In the genomic region with DNA sequence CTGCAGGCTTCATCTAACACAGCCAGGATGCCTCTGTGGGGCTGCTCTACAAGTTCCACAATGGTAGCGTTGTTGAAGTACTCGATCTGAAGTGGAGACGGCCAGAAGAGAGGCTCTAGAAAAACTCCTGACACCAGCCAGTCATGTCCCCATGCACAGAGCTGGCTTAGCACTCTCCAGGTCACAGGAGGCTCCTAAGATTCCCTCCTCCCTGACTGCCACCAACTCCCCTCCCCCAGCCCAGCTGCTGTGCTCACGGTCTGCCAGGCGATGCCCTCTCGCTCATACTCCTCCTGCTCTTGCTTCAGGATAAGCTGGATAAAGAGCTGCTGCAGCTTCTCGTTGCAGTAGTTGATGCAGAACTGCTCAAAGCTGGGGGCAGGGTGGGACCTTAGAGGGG, we compare ENCODE assay signal across 13 mouse cellular contexts. TPM values are rescaled to one million over a fixed set of nuclear protein-coding genes. Genes with fewer than 3 reads are reported as not detected.
DNase-seq lines count a peak whose midpoint lies in the region; ATAC-seq and TF ChIP-seq lines count a peak whose summit lies in the region.
"Had no signal": no experiment of that assay in that cellular context is flagged by ENCODE, and none has a peak within 500 bp of the region (broad histone marks: within the 10 kb centered on the region; RNA-seq: fewer than 3 reads in every experiment).

No protein-coding gene starts in this region.

- intact Hi-C loops in gastrocnemius, adult 2 months (cut with DNase I): no loop called here

- no peak overlapping the region for H3K4me3 ChIP-seq in heart, postnatal 0 days (ENCODE audit: low read depth, low read length)
- no peak overlapping the region for H3K4me3 ChIP-seq in lung, postnatal 0 days (ENCODE audit: low read depth, low read length)
- H3K4me3 ChIP-seq in gastrocnemius, adult 2 months: 0 out of 2 replicates have a peak overlapping the region, but pooled peaks have one; percentile 2
- H3K4me3 ChIP-seq: limb, embryonic 10.5 days; neural tube, embryonic 15.5 days had no signal

- no peaks in the 10 kb centered on the region for H3K27me3 ChIP-seq in heart, postnatal 0 days (ENCODE audit: control insufficient read depth, insufficient read depth, low read length)
- no peaks in the 10 kb centered on the region for H3K27me3 ChIP-seq in lung, postnatal 0 days (replicated peaks; ENCODE audit: insufficient read depth, low read length)
- H3K27me3 ChIP-seq: neural tube, embryonic 15.5 days had no signal

- no peaks in the 10 kb centered on the region for H3K4me1 ChIP-seq in heart, postnatal 0 days (ENCODE audit: control insufficient read depth, insufficient read depth)
- H3K4me1 ChIP-seq in lung, postnatal 0 days (ENCODE audit: insufficient read depth, low read depth, low read length): no peaks in the 10 kb centered on the region
- H3K4me1 ChIP-seq: limb, embryonic 10.5 days; neural tube, embryonic 15.5 days had no signal

- no peak for TF ChIP-seq EP300 in heart, postnatal 0 days (IDR thresholded peaks at IDR 0.05; ENCODE audit: low read depth)
- TF ChIP-seq EP300 in lung, postnatal 0 days (IDR thresholded peaks at IDR 0.05): no peak

- H3K9me3 ChIP-seq in heart, postnatal 0 days (replicated peaks; ENCODE audit: control insufficient read depth, low read length): no peaks in the 10 kb centered on the region
- no peaks in the 10 kb centered on the region for H3K9me3 ChIP-seq in lung, postnatal 0 days (ENCODE audit: low read length)
- H3K9me3 ChIP-seq: limb, embryonic 10.5 days; neural tube, embryonic 15.5 days had no signal

- no peaks in the 10 kb centered on the region for H3K36me3 ChIP-seq in heart, postnatal 0 days (replicated peaks; ENCODE audit: control insufficient read depth, insufficient read depth, low read length)
- H3K36me3 ChIP-seq in lung, postnatal 0 days (ENCODE audit: insufficient read depth, low read length): no peaks in the 10 kb centered on the region; the same call in 1 of the 2 replicates
- H3K36me3 ChIP-seq: limb, embryonic 10.5 days; neural tube, embryonic 15.5 days had no signal

- ATAC-seq in heart, postnatal 0 days (ENCODE audit: insufficient read depth, low read depth): no peak
- peak; percentile 82 for ATAC-seq in lung, postnatal 0 days
- ATAC-seq: forebrain, embryonic 16.5 days had no signal

- 24% methylated on average over 7 of the region's 7 CpGs for WGBS in heart, postnatal 0 days
- 30% methylated on average over 7 of the region's 7 CpGs for WGBS in lung, postnatal 0 days

- H3K4me2 ChIP-seq in heart, postnatal 0 days (ENCODE audit: low read depth, low read length): no peak overlapping the region
- H3K4me2 ChIP-seq in lung, postnatal 0 days (replicated peaks; ENCODE audit: low read depth, low read length): no peak overlapping the region
- H3K4me2 ChIP-seq: neural tube, embryonic 15.5 days had no signal

- no peak for TF ChIP-seq CTCF in heart, postnatal 0 days (IDR thresholded peaks at IDR 0.05; ENCODE audit: low read depth)
- no peak for TF ChIP-seq CTCF in lung, postnatal 0 days (IDR thresholded peaks at IDR 0.05)
- TF ChIP-seq CTCF in gastrocnemius, adult 2 months (IDR thresholded peaks at IDR 0.05): no peak

- peak; percentile 14 for DNase-seq in heart, postnatal 0 days (ENCODE audit: low spot score)
- no peak for DNase-seq in heart, adult 8-10 months (ENCODE audit: low spot score)
- DNase-seq in lung, postnatal 0 days (ENCODE audit: low spot score): peak; percentile 60
- DNase-seq in lung, postnatal 14 days: no peak
- DNase-seq in gastrocnemius, adult 2 months: peak; percentile 70
- DNase-seq in retina, postnatal 7 days (ENCODE audit: low read depth, low spot score): peak; percentile 86
- DNase-seq in frontal cortex, postnatal 14 days (ENCODE audit: low spot score in 2 of 2): no peak
- DNase-seq: kidney, postnatal 14 days; right cerebral cortex, postnatal 14 days had no signal

- H3K27ac ChIP-seq in heart, postnatal 0 days (ENCODE audit: low read depth): no peak overlapping the region
- H3K27ac ChIP-seq in lung, postnatal 0 days (ENCODE audit: low read length): no peak overlapping the region
- H3K27ac ChIP-seq in gastrocnemius, adult 2 months: peak overlapping the region; percentile 31; the same call in 1 of the 2 replicates
- H3K27ac ChIP-seq: limb, embryonic 10.5 days; liver, embryonic 14.5 days; neural tube, embryonic 15.5 days had no signal

- no peak overlapping the region for H3K9ac ChIP-seq in heart, postnatal 0 days (replicated peaks; ENCODE audit: low read depth, low read length)
- H3K9ac ChIP-seq in lung, postnatal 0 days (replicated peaks; ENCODE audit: low read depth): no peak overlapping the region
- H3K9ac ChIP-seq: liver, embryonic 14.5 days; neural tube, embryonic 15.5 days had no signal

RNA-seq across cellular contexts. Expression of gene Myo1g, which starts 5.9 kb away (rescaled TPM):
- total RNA-seq in heart, postnatal 0 days (2014; rRNA removed; ENCODE audit: low replicate concordance): 0.65 and 1.6 TPM in 2 replicates
- polyA plus RNA-seq in heart, postnatal 0 days (2015; fragmentation: Nextera tagmentation; extraction: Ambion mirVana): 0.49 and 0.56 TPM in 2 replicates
- 1 to 10 TPM in 3 of 4 experiments, under 1 TPM in 1; 0.73 to 2.3 (median 1.2) TPM for total RNA-seq in heart, adult 8-10 months (2022)
- 5.7 and 6.2 TPM in 2 replicates for polyA plus RNA-seq in lung, postnatal 0 days (2015; fragmentation: Nextera tagmentation; extraction: Ambion mirVana)
- under 1 TPM; 0.36 to 0.56 TPM for total RNA-seq in gastrocnemius, adult 2 months (2021)

RNA-seq across cellular contexts. Expression of gene Ccm2, which starts 31.9 kb away (rescaled TPM):
- total RNA-seq in heart, postnatal 0 days (2014; rRNA removed; ENCODE audit: low replicate concordance): 54.4 and 56.9 TPM in 2 replicates
- 38.4 and 41.9 TPM in 2 replicates for polyA plus RNA-seq in heart, postnatal 0 days (2015; fragmentation: Nextera tagmentation; extraction: Ambion mirVana)
- total RNA-seq in heart, adult 8-10 months (2022): 10 to 100 TPM; 26.3 to 33.8 (median 29.8) TPM
- 58.7 and 62.4 TPM in 2 replicates for polyA plus RNA-seq in lung, postnatal 0 days (2015; fragmentation: Nextera tagmentation; extraction: Ambion mirVana)
- 10 to 100 TPM; 20.8 to 23.8 TPM for total RNA-seq in gastrocnemius, adult 2 months (2021)

RNA-seq across cellular contexts. Expression of gene Purb, which starts 39.1 kb away (rescaled TPM):
- 40.4 and 48.4 TPM in 2 replicates for total RNA-seq in heart, postnatal 0 days (2014; rRNA removed; ENCODE audit: low replicate concordance)
- polyA plus RNA-seq in heart, postnatal 0 days (2015; fragmentation: Nextera tagmentation; extraction: Ambion mirVana): 18.4 and 22.0 TPM in 2 replicates
- total RNA-seq in heart, adult 8-10 months (2022): 10 to 100 TPM; 23.2 to 32.4 (median 28.9) TPM
- 21.4 and 25.5 TPM in 2 replicates for polyA plus RNA-seq in lung, postnatal 0 days (2015; fragmentation: Nextera tagmentation; extraction: Ambion mirVana)
- total RNA-seq in gastrocnemius, adult 2 months (2021): 10 to 100 TPM; 19.9 to 23.5 TPM

Comparison
In these comparisons a context has a peak if more than half of its experiments do, and no peak if none do; other contexts are left out.
1. DNase-seq: peak in heart, postnatal 0 days (single experiment), lung, postnatal 0 days (single experiment), gastrocnemius, adult 2 months (single experiment) and retina, postnatal 7 days (single experiment); none in heart, adult 8-10 months (single experiment), lung, postnatal 14 days (single experiment) and frontal cortex, postnatal 14 days (0 of 2).